Mouse (Mus musculus): Measurements from ENCODE around the gene Tmem245. TPM values are rescaled to one million over a fixed set of nuclear protein-coding genes. Genes with fewer than 3 reads are reported as not detected.

The Tmem245 gene
- polyA plus RNA-seq, 1 experiment from 2014 or later, result 6.5 TPM

GRCm38 (mm10) chr4:56937136-56937535 lies 10.1 kb downstream of the Tmem245 start:
- 68% methylated on average over 6 of the region's 6 CpGs for WGBS
- no peak overlapping the region for H3K27ac ChIP-seq (ENCODE audit: low read depth, low read length)
- no peak overlapping the region for H3K4me3 ChIP-seq (ENCODE audit: low read depth, low read length)
- no peak overlapping the region for H3K4me2 ChIP-seq (replicated peaks; ENCODE audit: low read depth, low read length)
- no peaks in the 10 kb centered on the region for H3K36me3 ChIP-seq (ENCODE audit: control insufficient read depth, insufficient read depth, low read length)
- H3K27me3 ChIP-seq (ENCODE audit: control insufficient read depth, insufficient read depth, low read length), result no peaks in the 10 kb centered on the region
- ATAC-seq (ENCODE audit: low FRiP score) (no peak), DNase-seq (ENCODE audit: low spot score) (no peak)
- H3K9ac ChIP-seq (ENCODE audit: low read depth, low read length), result no peak overlapping the region
- no peaks in the 10 kb centered on the region for H3K9me3 ChIP-seq (ENCODE audit: control insufficient read depth, low read length)
- no peaks in the 10 kb centered on the region for H3K4me1 ChIP-seq (replicated peaks; ENCODE audit: control insufficient read depth, insufficient read depth, low read length)

- Histone ChIP-seq H3K9me3 (ENCODE audit: control insufficient read depth, low read length) (no peaks in the 10 kb centered on the region), H3K4me1 (replicated peaks; ENCODE audit: control insufficient read depth, insufficient read depth, low read length) (no peaks in the 10 kb centered on the region), H3K27ac (ENCODE audit: low read depth, low read length) (no peak overlapping the region), H3K27me3 (ENCODE audit: control insufficient read depth, insufficient read depth, low read length) (no peaks in the 10 kb centered on the region), H3K9ac (ENCODE audit: low read depth, low read length) (no peak overlapping the region), H3K4me3 (ENCODE audit: low read depth, low read length) (no peak overlapping the region), H3K4me2 (replicated peaks; ENCODE audit: low read depth, low read length) (no peak overlapping the region), H3K36me3 (ENCODE audit: control insufficient read depth, insufficient read depth, low read length) (no peaks in the 10 kb centered on the region)
- no peak for DNase-seq (ENCODE audit: low spot score)
- ATAC-seq (ENCODE audit: low FRiP score), result no peak
- no CpG with 5 or more reads among the region's 1 CpGs for WGBS
Measured at GRCm38 (mm10) chr4:56935327-56935726, 11.9 kb downstream of the Tmem245 start.

- Histone ChIP-seq H3K4me1 (replicated peaks; ENCODE audit: control insufficient read depth, insufficient read depth, low read length) (no peaks in the 10 kb centered on the region), H3K4me2 (replicated peaks; ENCODE audit: low read depth, low read length) (no peak overlapping the region), H3K9me3 (ENCODE audit: control insufficient read depth, low read length) (no peaks in the 10 kb centered on the region), H3K4me3 (ENCODE audit: low read depth, low read length) (no peak overlapping the region), H3K27ac (ENCODE audit: low read depth, low read length) (no peak overlapping the region), H3K27me3 (ENCODE audit: control insufficient read depth, insufficient read depth, low read length) (no peaks in the 10 kb centered on the region), H3K9ac (ENCODE audit: low read depth, low read length) (no peak overlapping the region), H3K36me3 (ENCODE audit: control insufficient read depth, insufficient read depth, low read length) (no peaks in the 10 kb centered on the region)
- no peak for DNase-seq (ENCODE audit: low spot score)
- WGBS, result 92% methylated on average over 4 of the region's 4 CpGs
- no peak for ATAC-seq (ENCODE audit: low FRiP score)
Measured at GRCm38 (mm10) chr4:56933154-56933553, 14.1 kb downstream of the Tmem245 start.

- no peak overlapping the region for H3K4me2 ChIP-seq (replicated peaks; ENCODE audit: low read depth, low read length)
- no peaks in the 10 kb centered on the region for H3K4me1 ChIP-seq (replicated peaks; ENCODE audit: control insufficient read depth, insufficient read depth, low read length)
- DNase-seq (ENCODE audit: low spot score), result no peak
- H3K9me3 ChIP-seq (ENCODE audit: control insufficient read depth, low read length), result no peaks in the 10 kb centered on the region
- H3K4me3 ChIP-seq (ENCODE audit: low read depth, low read length), result no peak overlapping the region
- H3K27me3 ChIP-seq (ENCODE audit: control insufficient read depth, insufficient read depth, low read length), result no peaks in the 10 kb centered on the region
- H3K9ac ChIP-seq (ENCODE audit: low read depth, low read length), result no peak overlapping the region
- 54% methylated on average over 7 of the region's 7 CpGs for WGBS
- ATAC-seq (ENCODE audit: low FRiP score), result no peak
- no peaks in the 10 kb centered on the region for H3K36me3 ChIP-seq (ENCODE audit: control insufficient read depth, insufficient read depth, low read length)
- no peak overlapping the region for H3K27ac ChIP-seq (ENCODE audit: low read depth, low read length)
Measured at GRCm38 (mm10) chr4:56932096-56932495, 15.1 kb downstream of the Tmem245 start.

GRCm38 (mm10) chr4:56930312-56930711 lies 16.9 kb downstream of the Tmem245 start:
- Histone ChIP-seq H3K9ac (ENCODE audit: low read depth, low read length) (no peak overlapping the region), H3K9me3 (ENCODE audit: control insufficient read depth, low read length) (no peaks in the 10 kb centered on the region), H3K4me3 (ENCODE audit: low read depth, low read length) (no peak overlapping the region), H3K4me1 (replicated peaks; ENCODE audit: control insufficient read depth, insufficient read depth, low read length) (no peaks in the 10 kb centered on the region), H3K36me3 (ENCODE audit: control insufficient read depth, insufficient read depth, low read length) (0 out of 2 replicates have a peak, but pooled peaks cover 2% of the 10 kb centered on the region), H3K4me2 (replicated peaks; ENCODE audit: low read depth, low read length) (no peak overlapping the region), H3K27me3 (ENCODE audit: control insufficient read depth, insufficient read depth, low read length) (no peaks in the 10 kb centered on the region), H3K27ac (ENCODE audit: low read depth, low read length) (no peak overlapping the region)
- no peak for DNase-seq (ENCODE audit: low spot score)
- WGBS, result 91% methylated on average over 4 of the region's 4 CpGs
- ATAC-seq (ENCODE audit: low FRiP score), result no peak

- H3K27me3 ChIP-seq (ENCODE audit: control insufficient read depth, insufficient read depth, low read length), result no peaks in the 10 kb centered on the region
- H3K4me3 ChIP-seq (ENCODE audit: low read depth, low read length), result no peak overlapping the region
- DNase-seq (ENCODE audit: low spot score), result no peak
- ATAC-seq (ENCODE audit: low FRiP score), result no peak
- no peak overlapping the region for H3K27ac ChIP-seq (ENCODE audit: low read depth, low read length)
- no peaks in the 10 kb centered on the region for H3K4me1 ChIP-seq (replicated peaks; ENCODE audit: control insufficient read depth, insufficient read depth, low read length)
- H3K36me3 ChIP-seq (ENCODE audit: control insufficient read depth, insufficient read depth, low read length), result peaks cover 2% of the 10 kb centered on the region; the same call in 1 of the 2 replicates
- H3K9ac ChIP-seq (ENCODE audit: low read depth, low read length), result no peak overlapping the region
- 89% methylated on average over 4 of the region's 4 CpGs for WGBS
- H3K9me3 ChIP-seq (ENCODE audit: control insufficient read depth, low read length), result no peaks in the 10 kb centered on the region
- H3K4me2 ChIP-seq (replicated peaks; ENCODE audit: low read depth, low read length), result no peak overlapping the region
Measured at GRCm38 (mm10) chr4:56926971-56927370, 20.3 kb downstream of the Tmem245 start.

GRCm38 (mm10) chr4:56922229-56922628 lies 25.0 kb downstream of the Tmem245 start:
- no peak overlapping the region for H3K4me3 ChIP-seq (ENCODE audit: low read depth, low read length)
- no peak for DNase-seq (ENCODE audit: low spot score)
- peaks cover 2% of the 10 kb centered on the region; the same call in 1 of the 2 replicates for H3K36me3 ChIP-seq (ENCODE audit: control insufficient read depth, insufficient read depth, low read length)
- H3K27ac ChIP-seq (ENCODE audit: low read depth, low read length), result no peak overlapping the region
- ATAC-seq (ENCODE audit: low FRiP score), result no peak
- WGBS, result 94% methylated on average over 11 of the region's 11 CpGs
- H3K4me1 ChIP-seq (replicated peaks; ENCODE audit: control insufficient read depth, insufficient read depth, low read length), result no peaks in the 10 kb centered on the region
- H3K9me3 ChIP-seq (ENCODE audit: control insufficient read depth, low read length), result no peaks in the 10 kb centered on the region
- no peak overlapping the region for H3K9ac ChIP-seq (ENCODE audit: low read depth, low read length)
- H3K4me2 ChIP-seq (replicated peaks; ENCODE audit: low read depth, low read length), result no peak overlapping the region
- no peaks in the 10 kb centered on the region for H3K27me3 ChIP-seq (ENCODE audit: control insufficient read depth, insufficient read depth, low read length)

- Histone ChIP-seq H3K9me3 (ENCODE audit: control insufficient read depth, low read length) (no peaks in the 10 kb centered on the region), H3K4me3 (ENCODE audit: low read depth, low read length) (no peak overlapping the region), H3K27me3 (ENCODE audit: control insufficient read depth, insufficient read depth, low read length) (no peaks in the 10 kb centered on the region), H3K9ac (ENCODE audit: low read depth, low read length) (no peak overlapping the region), H3K27ac (ENCODE audit: low read depth, low read length) (no peak overlapping the region), H3K4me2 (replicated peaks; ENCODE audit: low read depth, low read length) (no peak overlapping the region), H3K4me1 (replicated peaks; ENCODE audit: control insufficient read depth, insufficient read depth, low read length) (no peaks in the 10 kb centered on the region), H3K36me3 (ENCODE audit: control insufficient read depth, insufficient read depth, low read length) (no peaks in the 10 kb centered on the region)
- no peak for DNase-seq (ENCODE audit: low spot score)
- WGBS, result 95% methylated on average over 15 of the region's 15 CpGs
- ATAC-seq (ENCODE audit: low FRiP score), result no peak
Measured at GRCm38 (mm10) chr4:56915732-56916325, 31.4 kb downstream of the Tmem245 start.

GRCm38 (mm10) chr4:56914761-56915160 lies 32.5 kb downstream of the Tmem245 start:
- Histone ChIP-seq H3K9ac (ENCODE audit: low read depth, low read length) (no peak overlapping the region), H3K36me3 (ENCODE audit: control insufficient read depth, insufficient read depth, low read length) (peaks cover 3% of the 10 kb centered on the region; the same call in 1 of the 2 replicates), H3K9me3 (ENCODE audit: control insufficient read depth, low read length) (no peaks in the 10 kb centered on the region), H3K4me2 (replicated peaks; ENCODE audit: low read depth, low read length) (no peak overlapping the region), H3K27me3 (ENCODE audit: control insufficient read depth, insufficient read depth, low read length) (no peaks in the 10 kb centered on the region), H3K4me1 (replicated peaks; ENCODE audit: control insufficient read depth, insufficient read depth, low read length) (no peaks in the 10 kb centered on the region), H3K27ac (ENCODE audit: low read depth, low read length) (no peak overlapping the region), H3K4me3 (ENCODE audit: low read depth, low read length) (no peak overlapping the region)
- ATAC-seq (ENCODE audit: low FRiP score), result no peak
- no peak for DNase-seq (ENCODE audit: low spot score)
- WGBS, result 73% methylated on average over 1 of the region's 1 CpGs
